Comparison of ENCODE assay signal across 13 mouse cellular contexts in genomic region chr1:135260931-135261330, GRCm38 (mm10). TPM values are rescaled to one million over a fixed set of nuclear protein-coding genes. Genes with fewer than 3 reads are reported as not detected.
DNase-seq lines count a peak whose midpoint lies in the region; ATAC-seq and TF ChIP-seq lines count a peak whose summit lies in the region.
"Had no signal": no experiment of that assay in that cellular context is flagged by ENCODE, and none has a peak within 500 bp of the region (broad histone marks: within the 10 kb centered on the region; RNA-seq: fewer than 3 reads in every experiment).

No protein-coding gene starts in this region.

- WGBS in kidney, postnatal 0 days = 67% methylated on average over 6 of the region's 6 CpGs
- 70% methylated on average over 6 of the region's 6 CpGs for WGBS in embryonic facial prominence, embryonic 14.5 days
- WGBS in lung, embryonic 14.5 days = 58% methylated on average over 6 of the region's 6 CpGs
- 51% methylated on average over 6 of the region's 6 CpGs for WGBS in stomach, postnatal 0 days
- WGBS in cerebellum, adult 2 months = 81% methylated on average over 6 of the region's 6 CpGs
- WGBS in liver, embryonic 12.5 days (ENCODE audit: insufficient replicate concordance) = 58% methylated on average over 6 of the region's 6 CpGs

- TF ChIP-seq POLR2A in cerebellum, adult 2 months (IDR thresholded peaks at IDR 0.05; ENCODE audit: borderline replicate concordance, insufficient read depth, low read length) = no peak

- H3K27me3 ChIP-seq in kidney, postnatal 0 days (ENCODE audit: insufficient read depth, low read length) = no peaks in the 10 kb centered on the region
- no peaks in the 10 kb centered on the region for H3K27me3 ChIP-seq in embryonic facial prominence, embryonic 14.5 days (replicated peaks; ENCODE audit: control insufficient read depth, insufficient read depth, low read length)
- no peaks in the 10 kb centered on the region for H3K27me3 ChIP-seq in lung, embryonic 14.5 days (ENCODE audit: insufficient read depth, low read length)
- H3K27me3 ChIP-seq in stomach, postnatal 0 days (ENCODE audit: control insufficient read depth, insufficient read depth, low read length) = no peaks in the 10 kb centered on the region
- no peaks in the 10 kb centered on the region for H3K27me3 ChIP-seq in cerebellum, adult 2 months (ENCODE audit: control insufficient read depth, insufficient read depth, low read length)
- peaks cover 27% of the 10 kb centered on the region for H3K27me3 ChIP-seq in liver, embryonic 12.5 days (replicated peaks)

- H3K4me3 ChIP-seq in kidney, postnatal 0 days (replicated peaks; ENCODE audit: low read depth, low read length) = no peak overlapping the region
- H3K4me3 ChIP-seq in embryonic facial prominence, embryonic 14.5 days (ENCODE audit: low read depth, low read length) = no peak overlapping the region
- no peak overlapping the region for H3K4me3 ChIP-seq in lung, embryonic 14.5 days (ENCODE audit: low read depth, low read length)
- no peak overlapping the region for H3K4me3 ChIP-seq in stomach, postnatal 0 days (ENCODE audit: low read depth, low read length)
- H3K4me3 ChIP-seq in cerebellum, adult 2 months (replicated peaks; ENCODE audit: insufficient read depth, low read depth, low read length) = no peak overlapping the region
- H3K4me3 ChIP-seq in liver, embryonic 12.5 days = no peak overlapping the region

- no peak for TF ChIP-seq EP300 in stomach, postnatal 0 days (optimal IDR thresholded peaks at IDR 0.05)

- no peak for TF ChIP-seq CTCF in kidney, postnatal 0 days (IDR thresholded peaks at IDR 0.05; ENCODE audit: low read depth)
- TF ChIP-seq CTCF in lung, embryonic 14.5 days (IDR thresholded peaks at IDR 0.05; ENCODE audit: low read depth) = no peak
- no peak for TF ChIP-seq CTCF in stomach, postnatal 0 days (IDR thresholded peaks at IDR 0.05; ENCODE audit: low read depth)
- no peak for TF ChIP-seq CTCF in cerebellum, adult 2 months (IDR thresholded peaks at IDR 0.05; ENCODE audit: borderline replicate concordance, insufficient read depth, low read depth, low read length)

- H3K27ac ChIP-seq in kidney, postnatal 0 days = peak overlapping the region; percentile 31
- peak overlapping the region; percentile 24; the same call in 1 of the 2 replicates for H3K27ac ChIP-seq in embryonic facial prominence, embryonic 14.5 days (replicated peaks; ENCODE audit: low read depth, low read length)
- H3K27ac ChIP-seq in lung, embryonic 14.5 days (ENCODE audit: low read depth) = peak overlapping the region; percentile 86
- H3K27ac ChIP-seq in stomach, postnatal 0 days (replicated peaks) = peak overlapping the region; percentile 77
- no peak overlapping the region for H3K27ac ChIP-seq in cerebellum, adult 2 months (ENCODE audit: insufficient read depth, low read length)
- H3K27ac ChIP-seq in liver, embryonic 12.5 days = no peak overlapping the region

- no peak for ATAC-seq in kidney, postnatal 0 days (replicated peaks; ENCODE audit: low FRiP score, low read depth)
- ATAC-seq in embryonic facial prominence, embryonic 14.5 days (ENCODE audit: low read depth) = no peak
- ATAC-seq in lung, embryonic 14.5 days (ENCODE audit: insufficient read depth) = peak; percentile 50
- ATAC-seq in stomach, postnatal 0 days (ENCODE audit: low FRiP score, low TSS enrichment) = peak; percentile 53
- ATAC-seq in liver, embryonic 12.5 days = no peak
- ATAC-seq: forebrain, embryonic 14.5 days had no signal

- no peak for DNase-seq in kidney, postnatal 0 days (ENCODE audit: low spot score)
- no peak for DNase-seq in kidney, adult 9 months
- DNase-seq in embryonic facial prominence, embryonic 14.5 days (ENCODE audit: low spot score) = peak; percentile 71
- peak; percentile 74 for DNase-seq in lung, embryonic 14.5 days
- DNase-seq in stomach, postnatal 0 days (ENCODE audit: low spot score) = peak; percentile 76
- no peak for DNase-seq in cerebellum, adult 2 months
- DNase-seq: adrenal gland, postnatal 25 days; cerebellum, adult 11 months; gastrocnemius, postnatal 14 days; heart, postnatal 14 days; thymus, postnatal 14 days had no signal

- no peak overlapping the region for H3K9ac ChIP-seq in kidney, postnatal 0 days (ENCODE audit: low read depth, low read length)
- H3K9ac ChIP-seq in embryonic facial prominence, embryonic 14.5 days (ENCODE audit: low read depth, low read length) = no peak overlapping the region
- no peak overlapping the region for H3K9ac ChIP-seq in lung, embryonic 14.5 days
- no peak overlapping the region for H3K9ac ChIP-seq in stomach, postnatal 0 days (ENCODE audit: low read length)
- no peak overlapping the region for H3K9ac ChIP-seq in liver, embryonic 12.5 days

- no peaks in the 10 kb centered on the region for H3K9me3 ChIP-seq in kidney, postnatal 0 days (replicated peaks; ENCODE audit: low read length)
- H3K9me3 ChIP-seq in embryonic facial prominence, embryonic 14.5 days (ENCODE audit: control insufficient read depth, low read length) = no peaks in the 10 kb centered on the region
- no peaks in the 10 kb centered on the region for H3K9me3 ChIP-seq in lung, embryonic 14.5 days (ENCODE audit: low read depth, low read length)
- H3K9me3 ChIP-seq in stomach, postnatal 0 days (ENCODE audit: control insufficient read depth, low read length) = no peaks in the 10 kb centered on the region
- no peaks in the 10 kb centered on the region for H3K9me3 ChIP-seq in liver, embryonic 12.5 days (replicated peaks)

- H3K4me1 ChIP-seq in kidney, postnatal 0 days (replicated peaks; ENCODE audit: insufficient read depth, low read length) = 0 out of 2 replicates have a peak, but pooled peaks cover 3% of the 10 kb centered on the region
- peaks cover 10% of the 10 kb centered on the region for H3K4me1 ChIP-seq in embryonic facial prominence, embryonic 14.5 days (ENCODE audit: control insufficient read depth, insufficient read depth, low read length)
- peaks cover 7% of the 10 kb centered on the region; the same call in 1 of the 2 replicates for H3K4me1 ChIP-seq in lung, embryonic 14.5 days (ENCODE audit: insufficient read depth)
- 0 out of 2 replicates have a peak, but pooled peaks cover 2% of the 10 kb centered on the region for H3K4me1 ChIP-seq in stomach, postnatal 0 days (replicated peaks; ENCODE audit: control insufficient read depth, insufficient read depth)
- no peaks in the 10 kb centered on the region for H3K4me1 ChIP-seq in cerebellum, adult 2 months (ENCODE audit: control insufficient read depth, insufficient read depth, low read length)
- peaks cover 12% of the 10 kb centered on the region for H3K4me1 ChIP-seq in liver, embryonic 12.5 days

- no peak overlapping the region for H3K4me2 ChIP-seq in kidney, postnatal 0 days (ENCODE audit: low read length)
- no peak overlapping the region for H3K4me2 ChIP-seq in embryonic facial prominence, embryonic 14.5 days (ENCODE audit: low read depth, low read length)
- peak overlapping the region; percentile 35; the same call in 1 of the 2 replicates for H3K4me2 ChIP-seq in lung, embryonic 14.5 days
- H3K4me2 ChIP-seq in stomach, postnatal 0 days (replicated peaks; ENCODE audit: low read depth) = peak overlapping the region; percentile 33
- H3K4me2 ChIP-seq in liver, embryonic 12.5 days = no peak overlapping the region

- H3K36me3 ChIP-seq in kidney, postnatal 0 days (ENCODE audit: insufficient read depth, low read length) = peaks cover 23% of the 10 kb centered on the region
- peaks cover 38% of the 10 kb centered on the region for H3K36me3 ChIP-seq in embryonic facial prominence, embryonic 14.5 days (ENCODE audit: control insufficient read depth, insufficient read depth, low read length)
- H3K36me3 ChIP-seq in lung, embryonic 14.5 days (ENCODE audit: insufficient read depth) = peaks cover 33% of the 10 kb centered on the region
- H3K36me3 ChIP-seq in stomach, postnatal 0 days (ENCODE audit: control insufficient read depth, insufficient read depth, low read length) = peaks cover 10% of the 10 kb centered on the region; the same call in 1 of the 2 replicates
- peaks cover 44% of the 10 kb centered on the region for H3K36me3 ChIP-seq in liver, embryonic 12.5 days

RNA-seq across cellular contexts. Expression of gene Elf3, which starts 2.6 kb away (rescaled TPM):
- 36.1 and 39.2 TPM in 2 replicates for polyA plus RNA-seq in kidney, postnatal 0 days (2015; fragmentation: Nextera tagmentation; extraction: Ambion mirVana)
- 10.0 and 13.8 TPM in 2 replicates for polyA plus RNA-seq in embryonic facial prominence, embryonic 14.5 days (2014; fragmentation: Nextera tagmentation; extraction: Ambion mirVana)
- polyA plus RNA-seq in lung, embryonic 14.5 days (2014; fragmentation: Nextera tagmentation; extraction: Ambion mirVana) = 12.3 and 13.5 TPM in 2 replicates
- 152 and 162 TPM in 2 replicates for polyA plus RNA-seq in stomach, postnatal 0 days (2015; fragmentation: Nextera tagmentation; extraction: Ambion mirVana)
- 0.34 and 0.63 TPM in 2 replicates for polyA plus RNA-seq in cerebellum, adult 2 months (2012; rRNA removed)
- polyA plus RNA-seq in liver, embryonic 12.5 days (2016; fragmentation: Nextera tagmentation; extraction: Ambion mirVana) = 1.1 and 1.8 TPM in 2 replicates

RNA-seq across cellular contexts. Expression of gene Rnpep, which starts 23.0 kb away (rescaled TPM):
- polyA plus RNA-seq in kidney, postnatal 0 days (2015; fragmentation: Nextera tagmentation; extraction: Ambion mirVana) = 56.5 and 62.8 TPM in 2 replicates
- 78.1 and 79.9 TPM in 2 replicates for polyA plus RNA-seq in embryonic facial prominence, embryonic 14.5 days (2014; fragmentation: Nextera tagmentation; extraction: Ambion mirVana)
- polyA plus RNA-seq in lung, embryonic 14.5 days (2014; fragmentation: Nextera tagmentation; extraction: Ambion mirVana) = 96.6 and 99.2 TPM in 2 replicates
- polyA plus RNA-seq in stomach, postnatal 0 days (2015; fragmentation: Nextera tagmentation; extraction: Ambion mirVana) = 54.7 and 61.2 TPM in 2 replicates
- 54.2 and 54.4 TPM in 2 replicates for polyA plus RNA-seq in cerebellum, adult 2 months (2012; rRNA removed)
- 36.6 and 38.6 TPM in 2 replicates for polyA plus RNA-seq in liver, embryonic 12.5 days (2016; fragmentation: Nextera tagmentation; extraction: Ambion mirVana)

RNA-seq across cellular contexts. Expression of gene Timm17a, which starts 52.6 kb away (rescaled TPM):
- polyA plus RNA-seq in kidney, postnatal 0 days (2015; fragmentation: Nextera tagmentation; extraction: Ambion mirVana) = 314 and 318 TPM in 2 replicates
- polyA plus RNA-seq in embryonic facial prominence, embryonic 14.5 days (2014; fragmentation: Nextera tagmentation; extraction: Ambion mirVana) = 215 and 224 TPM in 2 replicates
- 177 and 189 TPM in 2 replicates for polyA plus RNA-seq in lung, embryonic 14.5 days (2014; fragmentation: Nextera tagmentation; extraction: Ambion mirVana)
- 237 and 250 TPM in 2 replicates for polyA plus RNA-seq in stomach, postnatal 0 days (2015; fragmentation: Nextera tagmentation; extraction: Ambion mirVana)
- 104 and 110 TPM in 2 replicates for polyA plus RNA-seq in cerebellum, adult 2 months (2012; rRNA removed)
- polyA plus RNA-seq in liver, embryonic 12.5 days (2016; fragmentation: Nextera tagmentation; extraction: Ambion mirVana) = 204 and 208 TPM in 2 replicates

Comparison
In these comparisons a context has a peak if more than half of its experiments do, and no peak if none do; other contexts are left out.
1. ATAC-seq: peak in lung, embryonic 14.5 days (single experiment) and stomach, postnatal 0 days (single experiment); none in kidney, postnatal 0 days (single experiment), embryonic facial prominence, embryonic 14.5 days (single experiment) and liver, embryonic 12.5 days (single experiment).
2. DNase-seq: peak in embryonic facial prominence, embryonic 14.5 days (single experiment), lung, embryonic 14.5 days (single experiment) and stomach, postnatal 0 days (single experiment); none in kidney, postnatal 0 days (single experiment), kidney, adult 9 months (single experiment) and cerebellum, adult 2 months (0 of 2).
3. H3K27ac ChIP-seq: peak in kidney, postnatal 0 days (single experiment), embryonic facial prominence, embryonic 14.5 days (single experiment), lung, embryonic 14.5 days (single experiment) and stomach, postnatal 0 days (single experiment); none in cerebellum, adult 2 months (single experiment) and liver, embryonic 12.5 days (single experiment).
4. H3K4me2 ChIP-seq: peak in lung, embryonic 14.5 days (single experiment) and stomach, postnatal 0 days (single experiment); none in kidney, postnatal 0 days (single experiment), embryonic facial prominence, embryonic 14.5 days (single experiment) and liver, embryonic 12.5 days (single experiment).